In genomic region chr5:134960430-134960829, GRCm38 (mm10) we compare ENCODE assay signal across 23 mouse cellular contexts. TPM values are rescaled to one million over a fixed set of nuclear protein-coding genes. Genes with fewer than 3 reads are reported as not detected.
DNase-seq lines count a peak whose midpoint lies in the region; ATAC-seq lines count a peak whose summit lies in the region.
"Had no signal": no experiment of that assay in that cellular context is flagged by ENCODE, and none has a peak within 500 bp of the region (broad histone marks: within the 10 kb centered on the region; RNA-seq: fewer than 3 reads in every experiment).

No protein-coding gene starts in this region.

- no peak overlapping the region; the same call in 1 of the 2 replicates for H3K27ac ChIP-seq in embryonic facial prominence, embryonic 13.5 days
- no peak overlapping the region for H3K27ac ChIP-seq in embryonic facial prominence, embryonic 10.5 days (replicated peaks)
- no peak overlapping the region for H3K27ac ChIP-seq in midbrain, embryonic 13.5 days
- H3K27ac ChIP-seq: hindbrain, postnatal 0 days; left cerebral cortex, adult 2 months; liver, embryonic 12.5 days; macrophage; midbrain, embryonic 15.5 days had no signal

- DNase-seq in embryonic facial prominence, embryonic 10.5 days (ENCODE audit: low spot score) = no peak
- DNase-seq in Muller cell, postnatal 12 days (ENCODE audit: inconsistent ontology term) = peak; percentile 18
- peak; percentile 64 for DNase-seq in thymus, postnatal 14 days
- no peak for DNase-seq in lung, postnatal 10 days
- DNase-seq: cerebellum, postnatal 14 days; gastrocnemius, postnatal 25 days; kidney, adult 11 months; lung, embryonic 14.5 days; spleen, adult 18-20 months had no signal

- H3K4me2 ChIP-seq in embryonic facial prominence, embryonic 13.5 days = no peak overlapping the region
- H3K4me2 ChIP-seq in midbrain, embryonic 13.5 days (replicated peaks) = no peak overlapping the region
- H3K4me2 ChIP-seq: heart, embryonic 11.5 days; liver, embryonic 12.5 days; lung, embryonic 14.5 days; midbrain, embryonic 15.5 days had no signal

- no peaks in the 10 kb centered on the region for H3K36me3 ChIP-seq in embryonic facial prominence, embryonic 13.5 days
- H3K36me3 ChIP-seq in embryonic facial prominence, embryonic 10.5 days (replicated peaks) = no peaks in the 10 kb centered on the region
- no peaks in the 10 kb centered on the region for H3K36me3 ChIP-seq in midbrain, embryonic 13.5 days
- H3K36me3 ChIP-seq: liver, embryonic 12.5 days; midbrain, embryonic 15.5 days had no signal

- WGBS in embryonic facial prominence, embryonic 13.5 days = 73% methylated on average over 2 of the region's 2 CpGs
- 76% methylated on average over 2 of the region's 2 CpGs for WGBS in embryonic facial prominence, embryonic 10.5 days
- WGBS in midbrain, embryonic 13.5 days = 74% methylated on average over 2 of the region's 2 CpGs

- no peaks in the 10 kb centered on the region for H3K9me3 ChIP-seq in embryonic facial prominence, embryonic 13.5 days
- no peaks in the 10 kb centered on the region for H3K9me3 ChIP-seq in embryonic facial prominence, embryonic 10.5 days
- no peaks in the 10 kb centered on the region for H3K9me3 ChIP-seq in midbrain, embryonic 13.5 days
- H3K9me3 ChIP-seq: liver, embryonic 12.5 days; midbrain, embryonic 15.5 days had no signal

- H3K4me3 ChIP-seq in embryonic facial prominence, embryonic 13.5 days = no peak overlapping the region
- no peak overlapping the region for H3K4me3 ChIP-seq in embryonic facial prominence, embryonic 10.5 days
- no peak overlapping the region for H3K4me3 ChIP-seq in midbrain, embryonic 13.5 days (replicated peaks)
- H3K4me3 ChIP-seq: left cerebral cortex, adult 2 months; liver, embryonic 12.5 days; midbrain, embryonic 15.5 days had no signal

- ATAC-seq in embryonic facial prominence, embryonic 13.5 days (ENCODE audit: insufficient number of reproducible peaks, insufficient read depth, low FRiP score, low TSS enrichment, low read depth) = no peak
- ATAC-seq in granulocyte monocyte progenitor cell, adult 5-6 weeks (replicated peaks; ENCODE audit: poor library complexity, severe bottlenecking) = peak; percentile 32; the same call in 1 of the 2 replicates
- no peak for ATAC-seq in midbrain, embryonic 13.5 days
- no peak for ATAC-seq in megakaryocyte-erythroid progenitor cell, adult 5-6 weeks (replicated peaks; ENCODE audit: low FRiP score, low TSS enrichment, poor library complexity, severe bottlenecking)
- ATAC-seq: hindbrain, postnatal 0 days; liver, embryonic 12.5 days; midbrain, embryonic 15.5 days had no signal

- H3K27me3 ChIP-seq in embryonic facial prominence, embryonic 13.5 days = no peaks in the 10 kb centered on the region
- H3K27me3 ChIP-seq in embryonic facial prominence, embryonic 10.5 days (replicated peaks; ENCODE audit: low read depth, poor library complexity, severe bottlenecking) = no peaks in the 10 kb centered on the region
- H3K27me3 ChIP-seq in midbrain, embryonic 13.5 days = no peaks in the 10 kb centered on the region
- H3K27me3 ChIP-seq: liver, embryonic 12.5 days; midbrain, embryonic 15.5 days had no signal

- 0 out of 2 replicates have a peak overlapping the region, but pooled peaks have one; percentile 36 for H3K9ac ChIP-seq in embryonic facial prominence, embryonic 13.5 days
- H3K9ac ChIP-seq in midbrain, embryonic 13.5 days (replicated peaks) = no peak overlapping the region
- H3K9ac ChIP-seq: liver, embryonic 12.5 days; lung, embryonic 14.5 days; midbrain, embryonic 15.5 days had no signal

- peaks cover 8% of the 10 kb centered on the region for H3K4me1 ChIP-seq in embryonic facial prominence, embryonic 13.5 days
- H3K4me1 ChIP-seq in embryonic facial prominence, embryonic 10.5 days = peaks cover 9% of the 10 kb centered on the region
- no peaks in the 10 kb centered on the region for H3K4me1 ChIP-seq in midbrain, embryonic 13.5 days (replicated peaks)
- H3K4me1 ChIP-seq: midbrain, embryonic 15.5 days had no signal

RNA-seq across cellular contexts. Expression of gene Cldn4, which starts 13.7 kb away (rescaled TPM):
- 21.0 and 22.9 TPM in 2 replicates for polyA plus RNA-seq in embryonic facial prominence, embryonic 13.5 days (2015; fragmentation: Nextera tagmentation; extraction: Ambion mirVana)
- 16.7 and 17.5 TPM in 2 replicates for polyA plus RNA-seq in embryonic facial prominence, embryonic 10.5 days (2016; fragmentation: Nextera tagmentation; extraction: Ambion mirVana)
- total RNA-seq in granulocyte monocyte progenitor cell, adult 5-6 weeks (2014; fragmentation: Nextera tagmentation) = not detected in 2 replicates
- total RNA-seq in granulocyte monocyte progenitor cell, adult 5-6 weeks (2017) = not detected in 2 replicates
- polyA plus RNA-seq in midbrain, embryonic 13.5 days (2015; fragmentation: Nextera tagmentation; extraction: Ambion mirVana) = not detected in 2 replicates
- total RNA-seq in megakaryocyte-erythroid progenitor cell, adult 5-6 weeks (2014; fragmentation: Nextera tagmentation) = not detected in 2 replicates
- total RNA-seq in megakaryocyte-erythroid progenitor cell, adult 5-6 weeks (2017) = not detected in 2 replicates
- total RNA-seq: adrenal gland, adult 18-20 months; gastrocnemius, postnatal 25 days; heart, postnatal 25 days; hindbrain, postnatal 0 days; layer of hippocampus, adult 18-20 months; left cerebral cortex, adult 2 months had no signal
- polyA plus RNA-seq: hindbrain, postnatal 0 days; macrophage; midbrain, embryonic 15.5 days had no signal

RNA-seq across cellular contexts. Expression of gene Cldn3, which starts 25.6 kb away (rescaled TPM):
- polyA plus RNA-seq in embryonic facial prominence, embryonic 13.5 days (2015; fragmentation: Nextera tagmentation; extraction: Ambion mirVana) = 14.8 and 26.4 TPM in 2 replicates
- polyA plus RNA-seq in embryonic facial prominence, embryonic 10.5 days (2016; fragmentation: Nextera tagmentation; extraction: Ambion mirVana) = 18.2 and 18.8 TPM in 2 replicates
- total RNA-seq in granulocyte monocyte progenitor cell, adult 5-6 weeks (2014; fragmentation: Nextera tagmentation) = not detected in 2 replicates
- not detected in 2 replicates for total RNA-seq in granulocyte monocyte progenitor cell, adult 5-6 weeks (2017)
- 1.7 and 1.8 TPM in 2 replicates for polyA plus RNA-seq in midbrain, embryonic 13.5 days (2015; fragmentation: Nextera tagmentation; extraction: Ambion mirVana)
- total RNA-seq in megakaryocyte-erythroid progenitor cell, adult 5-6 weeks (2014; fragmentation: Nextera tagmentation) = not detected in 2 replicates
- total RNA-seq in megakaryocyte-erythroid progenitor cell, adult 5-6 weeks (2017) = not detected in 2 replicates
- total RNA-seq: heart, postnatal 25 days had no signal
- polyA plus RNA-seq: macrophage had no signal

RNA-seq across cellular contexts. Expression of gene Mettl27, which starts 28.3 kb away (rescaled TPM):
- 21.1 and 21.4 TPM in 2 replicates for polyA plus RNA-seq in embryonic facial prominence, embryonic 13.5 days (2015; fragmentation: Nextera tagmentation; extraction: Ambion mirVana)
- polyA plus RNA-seq in embryonic facial prominence, embryonic 10.5 days (2016; fragmentation: Nextera tagmentation; extraction: Ambion mirVana) = 14.8 and 17.0 TPM in 2 replicates
- 1.7 and 3.9 TPM in 2 replicates for total RNA-seq in granulocyte monocyte progenitor cell, adult 5-6 weeks (2014; fragmentation: Nextera tagmentation)
- total RNA-seq in granulocyte monocyte progenitor cell, adult 5-6 weeks (2017) = 1.2 and 2.2 TPM in 2 replicates
- polyA plus RNA-seq in midbrain, embryonic 13.5 days (2015; fragmentation: Nextera tagmentation; extraction: Ambion mirVana) = 7.5 and 7.7 TPM in 2 replicates
- total RNA-seq in megakaryocyte-erythroid progenitor cell, adult 5-6 weeks (2014; fragmentation: Nextera tagmentation) = 9.9 and 12.8 TPM in 2 replicates
- total RNA-seq in megakaryocyte-erythroid progenitor cell, adult 5-6 weeks (2017) = 6.5 and 18.5 TPM in 2 replicates

RNA-seq across cellular contexts. Expression of gene Cldn13, which starts 45.1 kb away (rescaled TPM):
- polyA plus RNA-seq in embryonic facial prominence, embryonic 13.5 days (2015; fragmentation: Nextera tagmentation; extraction: Ambion mirVana) = 0.39 and 2.8 TPM in 2 replicates
- polyA plus RNA-seq in embryonic facial prominence, embryonic 10.5 days (2016; fragmentation: Nextera tagmentation; extraction: Ambion mirVana) = 2.1 and 2.8 TPM in 2 replicates
- not detected in 2 replicates for total RNA-seq in granulocyte monocyte progenitor cell, adult 5-6 weeks (2014; fragmentation: Nextera tagmentation)
- total RNA-seq in granulocyte monocyte progenitor cell, adult 5-6 weeks (2017) = 0.13 TPM in 1 of 2 replicates, not detected in the other
- 0.26 and 0.35 TPM in 2 replicates for polyA plus RNA-seq in midbrain, embryonic 13.5 days (2015; fragmentation: Nextera tagmentation; extraction: Ambion mirVana)
- 177 and 197 TPM in 2 replicates for total RNA-seq in megakaryocyte-erythroid progenitor cell, adult 5-6 weeks (2014; fragmentation: Nextera tagmentation)
- 55.6 and 123 TPM in 2 replicates for total RNA-seq in megakaryocyte-erythroid progenitor cell, adult 5-6 weeks (2017)
- total RNA-seq: adrenal gland, adult 18-20 months; gastrocnemius, postnatal 25 days; heart, postnatal 25 days; hindbrain, postnatal 0 days; layer of hippocampus, adult 18-20 months; left cerebral cortex, adult 2 months had no signal
- polyA plus RNA-seq: frontal cortex, adult 2 months; hindbrain, postnatal 0 days; macrophage; midbrain, embryonic 15.5 days had no signal

RNA-seq across cellular contexts. Expression of gene Abhd11, which starts 48.5 kb away (rescaled TPM):
- 57.4 and 59.4 TPM in 2 replicates for polyA plus RNA-seq in embryonic facial prominence, embryonic 13.5 days (2015; fragmentation: Nextera tagmentation; extraction: Ambion mirVana)
- polyA plus RNA-seq in embryonic facial prominence, embryonic 10.5 days (2016; fragmentation: Nextera tagmentation; extraction: Ambion mirVana) = 39.6 and 41.7 TPM in 2 replicates
- 102 and 115 TPM in 2 replicates for total RNA-seq in granulocyte monocyte progenitor cell, adult 5-6 weeks (2014; fragmentation: Nextera tagmentation)
- 56.8 and 75.0 TPM in 2 replicates for total RNA-seq in granulocyte monocyte progenitor cell, adult 5-6 weeks (2017)
- polyA plus RNA-seq in midbrain, embryonic 13.5 days (2015; fragmentation: Nextera tagmentation; extraction: Ambion mirVana) = 50.7 and 51.2 TPM in 2 replicates
- 55.8 and 82.2 TPM in 2 replicates for total RNA-seq in megakaryocyte-erythroid progenitor cell, adult 5-6 weeks (2014; fragmentation: Nextera tagmentation)
- 36.9 and 46.7 TPM in 2 replicates for total RNA-seq in megakaryocyte-erythroid progenitor cell, adult 5-6 weeks (2017)

Comparison
In these comparisons a context has a peak if more than half of its experiments do, and no peak if none do; other contexts are left out.
1. DNase-seq: peak in Muller cell, postnatal 12 days (single experiment) and thymus, postnatal 14 days (single experiment); none in embryonic facial prominence, embryonic 10.5 days (single experiment) and lung, postnatal 10 days (single experiment).
2. RNA of gene Cldn4, which starts 13.7 kb away (polyA plus RNA-seq): 21.0 to 22.9 TPM in embryonic facial prominence, embryonic 13.5 days and 16.7 to 17.5 TPM in embryonic facial prominence, embryonic 10.5 days; not detected in midbrain, embryonic 13.5 days; every median in the first group is over 10 times any median in the second.